Mouse (Mus musculus) limb, embryonic 10.5 days (tissue): Measurements from ENCODE around the gene Mpig6b. TPM values are rescaled to one million over a fixed set of nuclear protein-coding genes. Genes with fewer than 3 reads are reported as not detected.

ENCODE experiments used
- DNase-seq: peaks from one replicate; pipeline ENCODE4 v3.0.0-alpha.2; 2017; ENCODE audit warnings: low spot score
- H3K27ac ChIP-seq: fragments of 300-500 bp; sonication (generic); 2 replicates; pipeline ENCODE4 v1.5.1; 2016; ENCODE audit warnings: mild to moderate bottlenecking
- H3K27me3 ChIP-seq: fragments of 300-500 bp; sonication (generic); 2 replicates; pipeline ENCODE4 v1.6.1; 2016; ENCODE audit warnings: low read depth, mild to moderate bottlenecking; ENCODE audit not compliant: poor library complexity, severe bottlenecking
- H3K36me3 ChIP-seq: fragments of 300-500 bp; sonication (generic); 2 replicates; pipeline ENCODE4 v1.6.1; 2016; ENCODE audit warnings: mild to moderate bottlenecking, moderate library complexity
- H3K4me1 ChIP-seq: fragments of 300-500 bp; sonication (generic); 2 replicates; pipeline ENCODE4 v1.6.1; 2016
- H3K4me3 ChIP-seq: fragments of 300-500 bp; sonication (generic); 2 replicates; pipeline ENCODE4 v1.5.1; 2016; ENCODE audit warnings: mild to moderate bottlenecking, moderate library complexity
- H3K9me3 ChIP-seq: fragments of 300-500 bp; sonication (generic); replicated peaks from 2 replicates; pipeline ENCODE4 v1.6.1; 2016; ENCODE audit warnings: mild to moderate bottlenecking
- WGBS: fragments of 180-500 bp; shearing (Covaris S2); methylation state at CpG from one replicate; pipeline ENCODE4 v1.1.7; 2016; 5-methylcytosine and 5-hydroxymethylcytosine counted together
- polyA plus RNA-seq: library from polyadenylated mRNA; unstranded; fragments of >200 nt; fragmentation: Nextera tagmentation; extraction: Ambion mirVana; gene quantifications from 2 replicates; pipeline ENCODE4 v1.2.1, GENCODE M21; 2016

Gene Mpig6b
- polyA plus RNA-seq, result 0.36 and 0.46 TPM in 2 replicates

GRCm38 (mm10) chr17:35066084-35066483 is at the start of gene Mpig6b:
TSS of gene Mpig6b (minus strand) at chr17:35066184.
- H3K4me3 ChIP-seq, result peak within 1 kb of the TSS; percentile 50
- peaks cover 67% of the 10 kb centered on the region for H3K27me3 ChIP-seq
- no peaks in the 10 kb centered on the region for H3K9me3 ChIP-seq
- H3K36me3 ChIP-seq, result peaks cover 28% of the 10 kb centered on the region
- peak within 1 kb of the TSS; percentile 71 for H3K27ac ChIP-seq
- DNase-seq, result no peak
- H3K4me1 ChIP-seq, result peaks cover 29% of the 10 kb centered on the region
- WGBS, result 45% methylated on average over 10 of the region's 10 CpGs

DNA sequence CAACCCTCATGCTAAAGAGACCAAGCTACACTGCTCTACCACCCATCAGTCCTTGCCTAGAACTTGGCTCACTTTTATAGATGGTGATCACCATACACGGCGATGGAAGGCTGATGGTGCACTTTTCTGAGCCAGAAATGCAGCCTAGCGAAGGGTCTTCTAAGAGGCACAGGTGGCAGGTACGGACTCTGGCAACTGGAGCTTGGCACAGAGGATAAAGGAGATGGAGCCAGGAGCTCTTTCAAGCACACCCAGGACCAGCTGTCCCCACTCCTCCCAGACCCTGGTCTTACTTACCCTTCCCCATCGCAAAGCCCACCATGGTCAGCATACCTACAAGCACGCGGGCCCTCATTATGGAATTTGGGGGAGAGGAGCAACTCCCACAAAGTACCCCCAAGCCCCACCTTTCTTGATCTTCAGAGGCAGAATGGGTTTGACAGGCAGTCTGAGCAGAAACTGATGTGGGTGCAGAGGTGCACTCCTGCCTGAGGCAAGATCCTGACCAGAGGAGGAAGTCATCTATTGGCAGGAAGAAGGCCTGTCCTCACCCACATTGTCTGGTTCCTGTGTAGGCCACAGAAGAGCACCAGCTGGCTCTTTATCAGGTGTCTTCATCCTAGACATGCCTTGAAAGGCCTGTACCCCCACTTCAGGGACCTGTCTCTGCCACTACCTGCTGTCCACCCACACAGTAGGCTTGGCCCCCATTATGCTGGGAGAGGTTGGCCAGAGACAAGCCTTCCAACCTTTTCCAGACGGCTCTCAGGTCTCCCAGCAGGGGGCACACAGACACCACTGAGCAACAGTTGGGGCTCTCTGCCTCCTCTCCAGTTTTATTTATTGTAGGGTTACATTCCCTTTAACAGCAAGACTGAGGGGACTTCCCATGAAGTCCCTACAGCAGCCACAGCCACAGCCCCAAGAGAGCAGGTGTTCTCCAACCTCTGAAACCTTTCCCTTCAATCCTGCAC is 49.3 kb upstream of the Mpig6b start, which contains the start of gene Ly6g5b:
Gene Ly6g5b, minus strand, starts transcription at position 383 of the 974 bp plus-strand sequence.
- WGBS, result 86% methylated on average over 8 of the region's 8 CpGs
- H3K9me3 ChIP-seq, result no peaks in the 10 kb centered on the region
- no peak within 1 kb of the TSS for H3K27ac ChIP-seq
- H3K4me1 ChIP-seq, result peaks cover 9% of the 10 kb centered on the region
- no peak within 1 kb of the TSS for H3K4me3 ChIP-seq
- H3K36me3 ChIP-seq, result peaks cover 59% of the 10 kb centered on the region
- H3K27me3 ChIP-seq, result no peaks in the 10 kb centered on the region
- DNase-seq, result no peak

- Histone ChIP-seq H3K9me3 (no peaks in the 10 kb centered on the region), H3K27me3 (no peaks in the 10 kb centered on the region), H3K4me1 (no peaks in the 10 kb centered on the region), H3K4me3 (no peak overlapping the region), H3K36me3 (peaks cover 31% of the 10 kb centered on the region), H3K27ac (no peak overlapping the region)
- WGBS, result 89% methylated on average over 9 of the region's 9 CpGs
- DNase-seq, result no peak
Observed at GRCm38 (mm10) chr17:35111774-35112173, 45.8 kb upstream of the Mpig6b start.

DNA sequence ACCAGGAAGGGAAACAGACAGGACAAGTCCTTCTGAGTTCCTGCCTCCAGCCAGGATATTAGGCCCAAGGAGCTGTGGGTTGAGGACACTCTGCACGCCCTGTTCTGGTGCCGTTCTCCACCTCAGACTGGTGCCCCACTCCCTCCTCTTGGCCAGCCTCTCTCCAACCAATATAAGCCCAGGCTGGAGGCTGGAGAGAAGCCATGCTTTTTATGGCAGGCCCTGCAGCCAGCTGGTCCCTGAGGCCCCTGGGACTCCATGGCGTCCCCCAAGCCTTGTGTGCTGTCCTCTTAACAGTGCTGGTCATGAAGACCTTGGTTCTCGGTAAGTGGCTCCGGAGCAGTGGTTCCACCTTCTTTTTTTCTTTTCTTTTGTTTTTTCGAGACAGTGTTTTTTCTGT is 42.1 kb upstream of the Mpig6b start, which contains the start of gene Ly6g5c:
Gene Ly6g5c, plus strand, starts transcription at position 183 of the 400 bp plus-strand sequence.
- DNase-seq, result no peak
- H3K27me3 ChIP-seq, result no peaks in the 10 kb centered on the region
- no peaks in the 10 kb centered on the region for H3K9me3 ChIP-seq
- no peak within 1 kb of the TSS for H3K4me3 ChIP-seq
- peaks cover 13% of the 10 kb centered on the region for H3K36me3 ChIP-seq
- peaks cover 8% of the 10 kb centered on the region; the same call in 1 of the 2 replicates for H3K4me1 ChIP-seq
- no peak within 1 kb of the TSS for H3K27ac ChIP-seq
- WGBS, result 87% methylated on average over 6 of the region's 6 CpGs

DNA sequence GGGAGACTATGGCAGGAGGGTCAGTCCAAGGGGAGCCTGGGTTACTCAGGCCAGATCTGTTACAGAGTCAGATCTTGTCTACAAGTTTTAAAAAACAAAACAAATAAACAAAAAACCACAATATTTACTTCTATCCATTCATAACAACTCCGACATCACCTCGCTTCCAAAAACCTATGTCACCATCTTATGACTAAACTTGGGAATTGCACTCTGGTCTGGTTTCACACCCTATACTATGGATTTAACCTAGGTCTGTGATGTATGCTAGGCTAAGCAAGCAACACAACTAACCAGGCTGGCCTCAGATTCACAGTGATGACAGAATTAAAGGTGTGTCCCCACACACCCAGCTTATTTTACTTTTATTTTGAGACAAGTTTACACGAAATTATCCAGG is 40.5 kb upstream of the Mpig6b start:
- Histone ChIP-seq H3K27me3 (no peaks in the 10 kb centered on the region), H3K36me3 (peaks cover 29% of the 10 kb centered on the region), H3K9me3 (no peaks in the 10 kb centered on the region), H3K27ac (no peak overlapping the region), H3K4me1 (peaks cover 8% of the 10 kb centered on the region; the same call in 1 of the 2 replicates), H3K4me3 (no peak overlapping the region)
- 80% methylated on average over 3 of the region's 3 CpGs for WGBS
- DNase-seq, result no peak

DNA sequence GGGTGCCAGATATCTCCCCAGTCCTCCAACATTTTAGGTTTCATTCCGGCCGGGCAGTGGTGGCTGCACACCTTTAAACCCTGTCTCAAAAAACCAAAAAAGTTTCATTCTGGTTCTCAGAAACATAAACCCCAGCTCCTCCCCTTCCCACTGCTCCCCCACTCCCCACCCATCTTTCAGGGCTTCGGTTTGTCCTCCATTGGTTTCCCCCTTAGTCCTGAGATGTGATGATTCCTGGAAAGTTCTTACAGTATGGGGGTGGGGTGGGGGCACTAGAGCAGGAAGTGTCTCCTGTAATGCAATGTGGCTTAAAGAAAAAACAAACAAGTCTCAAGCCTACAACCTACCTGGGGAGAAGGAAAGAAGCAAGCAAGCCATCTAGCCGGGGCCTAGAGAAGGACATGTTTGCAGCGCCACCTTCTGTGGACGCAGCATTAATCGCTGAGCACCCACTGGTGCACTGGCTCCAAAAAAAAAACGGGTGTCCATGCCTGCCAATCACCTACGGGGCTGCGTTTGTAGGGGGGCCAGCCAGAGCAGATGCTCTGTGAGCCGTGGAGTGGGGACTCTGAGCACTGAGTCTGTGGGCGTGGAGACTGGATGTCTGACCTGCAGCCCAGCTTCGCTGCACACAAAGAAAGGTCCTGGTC is 39.9 kb upstream of the Mpig6b start:
- peak; percentile 40 for DNase-seq
- Histone ChIP-seq H3K9me3 (no peaks in the 10 kb centered on the region), H3K4me1 (peaks cover 8% of the 10 kb centered on the region; the same call in 1 of the 2 replicates), H3K36me3 (peaks cover 35% of the 10 kb centered on the region), H3K4me3 (peak overlapping the region; percentile 13; the same call in 1 of the 2 replicates), H3K27me3 (no peaks in the 10 kb centered on the region), H3K27ac (no peak overlapping the region)
- WGBS, result 35% methylated on average over 13 of the region's 13 CpGs

DNA sequence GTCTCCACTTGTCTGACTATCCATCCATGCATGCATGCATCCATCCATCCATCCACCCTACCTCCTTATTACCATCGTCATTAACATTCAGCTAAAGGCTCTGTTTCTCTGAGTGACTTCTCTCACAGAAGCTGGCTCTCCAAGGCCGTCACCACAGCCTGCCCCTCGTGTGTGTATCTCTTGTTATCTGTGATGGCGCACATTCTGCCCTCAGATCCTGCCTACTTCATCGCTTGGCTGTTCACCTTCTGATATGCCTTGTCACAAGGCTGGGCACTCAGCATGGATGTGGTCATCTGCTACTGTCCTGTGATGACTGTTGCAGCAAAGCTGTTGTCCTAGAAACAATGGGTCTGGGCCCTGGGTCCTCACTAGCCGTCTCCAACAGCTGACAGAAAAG is 38.8 kb upstream of the Mpig6b start:
- Histone ChIP-seq H3K4me3 (no peak overlapping the region), H3K27me3 (no peaks in the 10 kb centered on the region), H3K4me1 (peaks cover 8% of the 10 kb centered on the region; the same call in 1 of the 2 replicates), H3K36me3 (peaks cover 47% of the 10 kb centered on the region), H3K9me3 (no peaks in the 10 kb centered on the region), H3K27ac (no peak overlapping the region)
- no peak for DNase-seq
- WGBS, result 83% methylated on average over 6 of the region's 6 CpGs

DNA sequence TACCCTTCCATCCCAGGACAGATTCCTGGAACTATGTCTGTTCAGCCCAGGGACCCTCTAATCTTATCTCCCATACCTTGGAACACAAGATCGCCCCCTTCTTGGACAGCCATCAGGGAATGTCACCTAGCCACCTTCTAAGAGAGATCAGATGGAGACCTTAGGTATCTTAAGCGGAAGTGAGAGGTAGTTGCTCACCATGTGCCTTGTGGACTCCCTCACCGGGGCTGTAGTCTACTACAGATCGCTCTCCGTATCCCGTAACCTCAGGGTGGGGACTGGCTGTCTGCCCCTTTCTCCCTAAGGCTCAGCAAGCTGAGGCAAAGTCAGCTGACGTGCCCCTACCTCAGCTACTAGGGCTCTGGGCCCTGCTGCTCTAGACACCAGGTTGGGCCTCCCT is 38.1 kb upstream of the Mpig6b start:
- Histone ChIP-seq H3K36me3 (peaks cover 53% of the 10 kb centered on the region), H3K4me1 (peaks cover 8% of the 10 kb centered on the region; the same call in 1 of the 2 replicates), H3K27ac (no peak overlapping the region), H3K9me3 (no peaks in the 10 kb centered on the region), H3K27me3 (no peaks in the 10 kb centered on the region), H3K4me3 (no peak overlapping the region)
- WGBS, result 92% methylated on average over 7 of the region's 7 CpGs
- DNase-seq, result no peak

GRCm38 (mm10) chr17:35103221-35103690 is 37.3 kb upstream of the Mpig6b start:
- Histone ChIP-seq H3K36me3 (peaks cover 61% of the 10 kb centered on the region), H3K4me3 (no peak overlapping the region)

GRCm38 (mm10) chr17:35102299-35102698 is 36.3 kb upstream of the Mpig6b start:
- Histone ChIP-seq H3K9me3 (no peaks in the 10 kb centered on the region), H3K4me1 (peaks cover 8% of the 10 kb centered on the region; the same call in 1 of the 2 replicates), H3K27me3 (no peaks in the 10 kb centered on the region), H3K4me3 (no peak overlapping the region), H3K36me3 (peaks cover 70% of the 10 kb centered on the region), H3K27ac (no peak overlapping the region)
- no peak for DNase-seq
- 79% methylated on average over 8 of the region's 8 CpGs for WGBS

More at GRCm38 (mm10) chr17:35103221-35103690, 37.3 kb upstream of the Mpig6b start:
- WGBS, result 72% methylated on average over 6 of the region's 6 CpGs
- Histone ChIP-seq H3K9me3 (no peaks in the 10 kb centered on the region), H3K27ac (no peak overlapping the region), H3K4me1 (peaks cover 8% of the 10 kb centered on the region; the same call in 1 of the 2 replicates), H3K27me3 (no peaks in the 10 kb centered on the region)
- DNase-seq, result no peak

- 91% methylated on average over 11 of the region's 11 CpGs for WGBS
- H3K27me3 ChIP-seq, result no peaks in the 10 kb centered on the region
Observed at GRCm38 (mm10) chr17:35101161-35101560, 35.2 kb upstream of the Mpig6b start.

GRCm38 (mm10) chr17:35100196-35100765 is 34.3 kb upstream of the Mpig6b start:
- H3K36me3 ChIP-seq, result peaks cover 89% of the 10 kb centered on the region
- 77% methylated on average over 10 of the region's 10 CpGs for WGBS
- H3K4me3 ChIP-seq, result no peak overlapping the region
- no peaks in the 10 kb centered on the region for H3K27me3 ChIP-seq
- DNase-seq, result no peak
- H3K9me3 ChIP-seq, result no peaks in the 10 kb centered on the region
- no peak overlapping the region for H3K27ac ChIP-seq
- no peaks in the 10 kb centered on the region for H3K4me1 ChIP-seq

More at GRCm38 (mm10) chr17:35101161-35101560, 35.2 kb upstream of the Mpig6b start:
- Histone ChIP-seq H3K36me3 (peaks cover 81% of the 10 kb centered on the region), H3K4me3 (no peak overlapping the region), H3K9me3 (no peaks in the 10 kb centered on the region), H3K4me1 (peaks cover 8% of the 10 kb centered on the region; the same call in 1 of the 2 replicates), H3K27ac (no peak overlapping the region)
- DNase-seq, result no peak
